Mouse (Mus musculus): ENCODE data around the gene St6galnac4.
A peak's percentile ranks its signal among the peaks of the same experiment; 100 is the strongest.

Gene St6galnac4

DNA sequence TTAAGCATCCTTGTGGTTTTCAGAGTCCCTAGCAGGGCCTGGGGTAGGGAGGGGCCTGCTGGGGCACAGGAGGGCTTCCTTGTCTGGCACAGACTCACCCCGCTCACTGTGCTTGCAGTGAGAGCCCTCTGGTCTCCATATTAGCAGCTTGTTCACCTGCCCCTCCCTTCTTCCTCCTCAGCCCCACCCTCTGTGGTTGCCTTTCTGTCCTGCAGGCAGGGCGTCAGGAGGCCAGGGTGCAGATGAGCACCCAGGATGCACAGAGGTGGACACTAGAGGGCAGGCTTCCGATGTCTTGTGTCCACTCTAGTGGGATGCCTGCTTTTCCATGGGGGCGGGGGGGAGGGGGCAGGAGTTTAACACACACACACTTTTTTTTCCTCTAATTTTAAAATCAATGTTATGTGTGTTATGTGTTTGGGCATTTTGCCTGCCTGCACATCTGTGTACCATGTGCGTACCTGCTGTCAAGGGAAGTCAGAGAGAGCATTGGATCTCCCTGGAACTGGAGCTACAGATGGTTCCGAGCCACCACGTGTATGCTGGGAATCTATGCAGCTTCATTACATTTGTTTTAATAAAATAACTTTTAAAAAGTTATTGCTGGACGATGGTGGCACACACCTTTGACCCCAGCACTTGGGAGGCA, 14.6 kb downstream of the St6galnac4 start:
- DNase-seq (ENCODE audit: low read depth), result no peak

DNA sequence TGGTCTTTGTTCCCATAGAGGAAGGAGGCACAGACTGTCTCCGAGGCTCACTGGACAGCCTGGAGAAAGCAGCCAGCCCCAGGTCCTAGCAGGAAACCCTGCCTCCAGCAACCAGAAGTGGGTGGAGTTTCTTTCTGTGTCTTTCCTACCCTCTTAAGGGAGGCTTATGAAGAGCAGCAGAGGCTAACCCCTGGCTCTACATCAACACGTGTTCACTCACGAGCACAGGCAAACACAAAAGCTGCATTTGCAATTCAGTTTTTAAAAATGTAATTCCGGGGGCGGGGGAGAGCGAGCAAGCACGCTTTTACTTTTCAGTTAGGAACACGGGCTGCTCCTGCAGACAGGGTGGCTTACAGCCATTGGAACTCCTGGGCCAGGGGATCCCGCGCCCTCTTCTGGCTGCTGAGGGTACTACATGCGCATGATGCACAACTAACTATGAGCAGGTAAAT, 15.7 kb downstream of the St6galnac4 start:
- DNase-seq (ENCODE audit: low read depth), result peak; percentile 65

DNA sequence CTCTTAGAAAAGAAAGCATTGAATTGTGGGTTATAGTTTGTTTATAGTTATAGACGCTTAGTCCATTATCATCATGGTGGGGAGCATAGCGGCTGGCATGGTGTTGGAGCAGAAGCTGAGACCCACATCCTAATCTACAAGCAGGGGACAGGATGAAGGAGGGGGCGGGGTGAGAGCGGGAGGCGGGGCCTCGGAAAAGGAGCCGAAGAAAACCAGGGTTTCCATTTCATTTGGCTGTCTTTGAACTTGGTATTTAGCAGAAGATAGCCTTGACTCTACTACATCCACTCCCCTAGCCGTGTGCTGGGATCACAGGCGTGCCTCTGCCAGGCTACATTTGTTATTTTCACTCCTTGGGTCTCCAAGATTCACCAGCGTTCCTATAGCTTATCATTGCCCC, 17.7 kb downstream of the St6galnac4 start:
- DNase-seq (ENCODE audit: low read depth), result no peak

DNA sequence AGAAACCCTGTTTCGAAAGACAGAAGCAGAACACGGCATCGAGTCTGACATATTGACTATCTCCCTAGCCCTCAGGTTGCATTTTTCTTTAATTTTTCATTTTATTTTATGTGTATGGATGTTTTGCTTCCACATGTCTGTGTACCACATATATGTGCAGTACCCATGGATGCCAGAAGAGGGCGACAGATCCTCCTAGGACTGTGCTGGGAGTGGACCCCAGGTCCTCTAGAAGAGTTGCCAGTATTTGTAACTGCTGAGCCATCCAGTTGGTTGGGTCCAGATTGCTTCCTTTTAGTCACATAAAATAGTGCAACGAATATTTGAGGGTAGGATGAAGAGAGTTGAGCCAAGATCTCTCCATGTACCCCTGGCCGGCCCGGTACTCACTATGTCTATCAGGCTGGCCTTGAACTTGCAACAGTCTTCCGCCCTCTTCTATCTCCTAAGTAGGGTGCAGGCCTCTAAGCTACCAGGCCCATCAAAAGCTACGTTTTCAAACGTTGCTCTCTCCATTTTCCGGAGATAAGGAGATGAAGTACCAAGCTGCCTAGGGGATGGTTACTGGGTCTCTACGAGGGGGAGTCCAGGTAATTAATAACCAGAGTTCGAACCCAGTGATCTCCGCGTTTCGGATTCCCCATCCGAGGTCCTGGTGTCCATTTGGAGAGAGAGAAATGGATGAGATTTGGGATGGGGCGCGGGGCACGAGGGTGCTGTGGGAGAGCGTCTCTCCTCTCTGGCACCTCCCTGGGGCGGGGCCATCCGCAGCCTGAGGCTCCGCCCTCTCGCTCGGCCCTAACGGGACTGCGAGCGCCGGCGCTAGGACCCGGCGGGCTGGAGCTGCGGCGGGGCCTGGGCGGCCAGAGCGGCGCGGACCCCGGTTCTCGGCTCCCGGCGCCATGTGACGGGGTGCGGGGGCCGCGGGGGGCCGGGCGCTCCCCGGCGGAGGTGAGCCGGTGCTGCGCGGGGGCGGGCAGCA, 19.6 kb downstream of the St6galnac4 start:
- DNase-seq (ENCODE audit: low read depth), result no peak

DNA sequence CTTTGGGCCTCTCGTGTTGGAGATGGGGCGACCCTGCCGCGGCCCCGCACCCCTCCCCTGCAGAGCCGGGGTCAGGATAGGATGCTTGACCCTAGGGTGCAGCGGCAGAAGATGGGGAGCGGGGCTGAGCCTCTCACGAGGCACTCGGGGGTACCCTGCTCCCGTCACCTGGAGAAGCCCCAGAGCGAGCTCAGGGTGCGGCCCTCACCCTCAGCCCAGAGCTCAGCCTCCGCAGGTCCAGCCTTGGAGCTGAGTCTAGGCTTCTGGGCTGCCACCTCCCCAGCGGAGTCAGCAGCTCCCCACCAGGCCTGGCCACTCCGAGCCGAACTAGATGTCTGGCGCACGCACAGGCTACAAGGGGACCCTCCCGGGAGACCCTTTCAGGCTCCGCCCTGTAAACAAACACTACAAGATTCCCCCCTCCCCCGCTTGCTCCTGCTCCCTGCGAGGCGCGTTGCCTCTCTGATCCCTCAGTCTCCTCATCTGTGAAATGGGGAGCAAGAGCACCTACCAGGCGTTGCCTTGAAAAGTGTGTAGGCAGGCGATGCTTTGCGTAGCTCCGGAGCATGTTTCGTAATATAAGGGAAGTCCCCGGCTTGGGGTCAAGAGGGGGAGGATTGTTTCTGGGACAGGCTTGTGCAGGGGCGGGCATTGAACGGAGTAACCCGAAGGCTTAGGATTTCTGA, 20.5 kb downstream of the St6galnac4 start:
- DNase-seq (ENCODE audit: low read depth), result no peak

DNA sequence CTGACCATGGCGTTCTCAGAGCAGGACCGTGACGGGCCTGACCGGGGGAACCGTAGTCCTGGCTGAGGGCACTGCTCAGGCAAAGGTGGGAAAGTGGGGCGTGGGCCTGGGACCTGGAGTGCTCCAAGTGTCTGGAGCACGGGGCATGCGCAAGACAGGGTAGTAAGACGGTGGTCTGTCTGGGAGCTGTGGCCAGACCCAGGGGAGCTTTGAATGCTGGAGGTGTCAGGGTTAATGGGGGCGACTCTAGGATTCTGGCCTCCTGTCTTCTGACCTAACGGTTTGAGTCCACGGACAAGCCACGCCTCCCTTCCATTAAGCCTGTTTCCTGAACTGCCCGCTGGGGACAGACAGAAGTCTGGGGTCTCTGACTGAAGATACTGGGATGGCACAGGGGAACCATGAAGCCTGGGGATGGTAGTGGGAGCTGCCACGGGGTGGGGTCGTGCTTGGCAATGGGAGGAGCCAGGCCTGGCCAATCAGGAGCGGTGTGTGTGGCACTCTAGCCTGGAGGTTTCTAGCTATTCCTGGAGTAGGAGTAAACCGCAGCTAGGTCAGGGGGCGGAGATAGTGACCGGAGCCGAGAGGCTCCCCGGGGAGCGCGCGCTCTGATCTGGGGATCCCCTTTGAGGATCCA, 21.4 kb downstream of the St6galnac4 start:
- DNase-seq (ENCODE audit: low read depth), result no peak

DNA sequence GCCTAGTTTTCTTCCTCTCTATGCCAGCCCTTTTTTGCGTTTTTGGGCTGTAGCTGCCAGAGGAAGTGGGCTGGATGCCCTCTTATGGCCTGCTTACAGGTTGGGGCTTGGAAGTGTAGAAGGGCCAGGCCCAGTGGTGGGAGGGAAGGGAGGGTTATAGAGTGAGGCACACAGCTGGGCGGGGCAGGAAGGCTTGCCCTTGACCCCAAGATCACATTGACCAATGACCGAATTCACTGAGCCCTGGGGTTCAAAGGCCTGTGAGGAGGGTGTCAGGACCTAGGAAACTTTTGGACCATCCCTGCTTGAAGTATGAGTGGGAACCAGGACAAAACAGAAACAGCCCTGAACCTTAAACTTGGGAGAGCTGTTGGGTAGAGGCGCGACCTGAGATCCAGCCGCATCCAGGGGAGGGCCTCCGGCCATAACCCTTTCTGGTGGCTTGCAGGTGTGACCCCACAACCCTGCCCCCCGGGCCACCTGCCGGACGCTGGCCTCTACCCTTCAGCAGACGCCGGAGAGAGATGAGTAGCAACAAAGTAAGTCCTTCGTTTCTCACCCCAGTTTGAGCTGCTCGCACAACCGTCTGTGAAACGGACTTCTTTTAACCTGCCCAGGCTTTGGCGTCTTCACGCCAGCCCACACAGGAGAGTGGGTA, 22.0 kb downstream of the St6galnac4 start:
- no peak for DNase-seq (ENCODE audit: low read depth)

DNA sequence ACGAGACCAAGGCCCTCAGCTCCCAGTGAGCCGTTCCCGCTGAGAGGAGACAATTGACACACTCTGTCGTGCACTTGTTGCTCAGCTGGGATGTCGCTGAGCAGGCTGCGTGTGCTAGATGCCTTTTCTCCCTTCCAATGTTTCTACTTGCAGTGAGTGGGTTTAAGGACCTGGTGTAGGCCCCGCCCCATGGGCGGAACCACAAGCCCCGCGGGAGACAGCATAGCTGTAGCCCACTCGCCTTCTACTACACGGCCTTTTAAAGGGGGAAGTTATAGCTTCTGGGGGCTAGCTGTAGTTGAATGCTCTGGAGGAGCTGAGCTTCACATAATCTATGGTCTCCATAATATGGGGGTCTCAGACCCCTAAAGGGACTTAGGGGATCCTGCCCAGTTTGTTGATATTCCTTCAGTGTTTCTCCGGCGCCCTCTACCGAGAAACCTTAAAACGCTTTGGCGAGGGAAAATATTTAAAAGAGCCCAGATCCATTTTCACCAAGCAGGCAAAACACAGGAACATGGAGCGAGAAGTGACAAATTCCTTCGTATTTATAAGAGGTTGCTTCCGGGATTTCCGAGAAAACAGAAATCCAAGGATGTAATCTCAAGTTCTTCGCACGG, 23.8 kb downstream of the St6galnac4 start:
- no peak for DNase-seq (ENCODE audit: low read depth)

DNA sequence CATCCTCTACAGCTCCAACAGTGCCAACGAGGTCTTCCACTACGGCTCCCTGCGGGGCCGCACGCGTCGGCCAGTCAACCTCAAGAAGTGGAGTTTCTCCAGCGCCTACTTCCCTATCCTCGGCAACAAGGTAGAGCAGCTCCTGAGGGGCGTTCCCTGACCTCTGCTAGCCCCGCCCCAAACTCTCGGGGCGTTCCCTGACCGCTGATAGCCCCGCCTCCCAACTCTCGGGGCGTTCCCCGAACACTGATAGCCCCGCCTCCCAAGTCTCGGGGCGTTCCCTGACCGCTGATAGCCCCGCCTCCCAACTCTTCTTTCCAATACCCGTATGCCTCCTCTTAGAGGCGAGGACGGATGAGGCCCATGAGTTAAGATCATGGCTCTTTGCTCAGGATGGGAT, 25.4 kb downstream of the St6galnac4 start:
- no peak for DNase-seq (ENCODE audit: low read depth)

DNA sequence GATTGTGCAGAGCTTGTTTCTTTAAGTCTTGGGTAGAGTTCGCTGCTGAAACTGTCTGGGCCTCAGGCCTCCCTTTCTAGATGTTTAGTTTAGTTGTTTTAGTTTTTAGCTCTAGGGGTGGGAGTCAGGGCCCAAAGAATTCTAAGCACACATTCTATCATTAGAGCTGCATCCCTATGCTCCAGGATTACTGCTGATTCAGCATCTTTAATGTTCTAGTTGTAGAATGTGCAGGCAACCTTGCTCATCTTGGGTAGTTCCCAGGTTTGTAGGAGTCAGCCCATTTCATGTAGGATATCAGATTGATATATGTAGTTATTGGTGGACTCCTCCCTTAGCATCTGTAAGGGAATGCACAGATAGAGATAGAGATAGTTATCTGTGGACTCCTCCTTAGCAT, 30.2 kb downstream of the St6galnac4 start:
- no peak for DNase-seq (ENCODE audit: low read depth)

DNA sequence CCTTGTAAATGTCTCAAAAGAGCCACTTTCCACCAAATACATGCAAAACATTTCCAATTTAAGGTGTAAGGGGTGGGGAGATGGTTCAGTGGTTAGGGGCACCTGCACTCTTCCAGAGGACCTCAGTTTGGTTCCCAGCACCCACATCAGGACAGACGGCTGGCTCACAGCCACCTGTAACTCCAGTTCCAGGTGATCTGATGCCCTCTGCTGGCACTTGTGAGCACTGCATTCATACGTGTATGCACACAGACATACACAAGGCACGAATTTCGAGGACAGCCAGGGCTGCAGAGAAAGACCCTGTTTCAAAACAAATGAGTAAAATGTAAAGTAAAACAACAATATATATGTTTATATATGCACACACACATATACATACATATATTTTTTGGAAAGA, 30.7 kb downstream of the St6galnac4 start:
- no peak for DNase-seq (ENCODE audit: low read depth)

DNA sequence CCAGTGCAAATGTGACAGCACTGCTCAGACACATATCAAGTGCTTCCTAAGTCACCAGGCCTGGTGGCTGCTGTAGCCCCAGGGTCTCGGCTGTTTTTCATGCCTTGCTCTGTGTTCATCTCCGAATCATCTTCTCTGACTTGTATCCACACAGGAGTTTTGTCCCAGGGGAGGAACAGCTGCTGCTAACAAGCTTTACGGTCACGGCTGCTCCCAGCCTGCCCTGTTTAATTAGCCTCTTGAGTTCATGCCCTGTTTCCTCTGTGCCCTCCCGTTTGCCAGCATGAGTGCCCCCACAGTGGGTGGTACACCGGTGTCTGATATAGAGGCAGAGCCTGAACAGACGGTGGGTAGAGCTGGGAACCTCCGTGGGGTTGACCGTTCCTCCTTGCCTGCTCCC, 31.2 kb downstream of the St6galnac4 start:
- no peak for DNase-seq (ENCODE audit: low read depth)

DNA sequence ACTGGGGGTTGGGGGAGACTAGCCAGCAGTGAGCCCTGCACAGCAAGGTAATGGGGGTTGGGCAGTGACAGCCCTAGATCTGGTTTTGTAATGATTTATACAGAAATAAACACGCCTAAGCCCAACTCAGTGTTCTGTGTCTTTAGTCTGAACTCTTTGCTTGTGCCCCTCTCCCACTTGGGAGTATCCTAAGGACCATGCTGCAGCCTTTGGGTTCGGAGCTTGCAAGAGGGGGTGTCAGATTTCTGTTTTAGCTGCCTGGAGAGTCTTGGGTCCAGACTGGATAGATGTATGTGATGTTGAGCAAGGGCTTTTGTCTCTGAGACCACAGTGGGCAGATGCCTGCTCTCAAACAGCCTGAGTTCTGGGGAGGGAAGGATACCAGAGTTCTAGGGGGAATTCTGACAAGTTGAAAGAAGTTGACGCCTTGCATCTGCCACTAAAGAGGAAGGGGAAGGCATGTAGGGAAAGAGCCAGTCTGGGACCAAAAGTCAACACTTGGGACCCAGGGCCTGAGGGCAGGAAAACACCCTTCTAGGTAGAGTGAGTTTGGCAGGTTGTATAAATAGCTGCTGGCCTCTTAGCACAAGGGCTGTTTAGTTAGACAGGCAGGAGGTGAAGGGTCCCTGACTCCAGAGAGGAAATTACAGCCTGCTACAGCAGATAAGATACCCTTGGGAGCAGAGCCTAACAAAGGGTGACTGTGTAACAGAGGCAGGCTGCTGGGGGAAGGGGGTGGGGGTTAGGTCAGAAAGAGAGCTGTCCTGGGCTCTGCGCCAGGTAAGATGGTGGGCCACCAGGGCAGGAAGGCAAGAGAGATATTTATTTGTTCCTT, 34.0 kb downstream of the St6galnac4 start:
- DNase-seq (ENCODE audit: low read depth), result no peak

DNA sequence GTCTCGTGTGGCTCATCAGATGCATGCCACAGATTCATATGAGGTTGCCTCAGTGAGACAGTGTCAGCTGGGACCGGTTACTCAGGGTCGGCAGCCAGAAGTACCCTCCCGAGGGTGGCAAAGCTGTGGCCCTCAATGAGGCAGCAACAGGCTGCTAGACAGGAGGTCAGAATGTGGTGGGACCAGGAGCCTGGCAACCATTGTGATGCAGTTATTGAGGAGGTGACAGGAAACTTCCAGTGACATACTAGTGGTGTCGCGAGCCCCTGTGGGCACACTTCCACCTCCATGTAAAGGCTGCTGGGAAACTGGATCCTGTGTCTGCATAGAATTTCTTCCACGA, 34.6 kb downstream of the St6galnac4 start, which contains the start of gene Ak1:
Gene Ak1, plus strand, starts transcription at position 242 of the 343 bp plus-strand sequence.
- DNase-seq (ENCODE audit: low read depth), result no peak

DNA sequence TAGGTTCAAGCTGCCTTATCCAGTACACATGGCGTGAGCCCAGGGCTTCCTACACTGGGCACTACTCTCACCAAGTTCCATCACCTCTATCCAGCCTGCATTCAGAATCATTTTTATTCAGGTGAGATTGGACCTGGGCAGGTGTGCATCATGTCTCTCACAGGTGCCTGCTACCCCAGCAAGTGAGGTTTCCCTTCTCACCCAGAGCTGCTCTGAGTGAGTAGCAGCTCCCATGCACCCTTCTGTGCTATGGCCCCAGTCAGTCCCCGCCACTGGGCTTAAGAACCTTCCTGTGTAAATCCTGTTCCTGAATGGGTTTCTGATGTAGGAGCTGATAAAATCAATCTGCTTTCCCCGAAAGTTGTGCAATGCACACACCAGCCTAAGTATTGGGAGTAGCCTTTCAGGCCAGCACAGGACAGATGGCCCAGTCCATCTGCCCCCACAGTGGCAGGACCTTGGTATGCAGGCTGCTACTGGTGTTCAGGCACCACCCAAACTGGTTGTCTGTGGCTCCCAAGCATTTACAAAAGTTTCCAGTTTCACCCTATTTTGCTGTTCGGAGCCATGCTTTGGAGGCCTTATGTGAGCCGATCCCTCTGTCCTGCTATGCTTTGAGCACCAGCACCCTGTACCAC, 37.3 kb downstream of the St6galnac4 start:
- no peak for DNase-seq (ENCODE audit: low read depth)

DNA sequence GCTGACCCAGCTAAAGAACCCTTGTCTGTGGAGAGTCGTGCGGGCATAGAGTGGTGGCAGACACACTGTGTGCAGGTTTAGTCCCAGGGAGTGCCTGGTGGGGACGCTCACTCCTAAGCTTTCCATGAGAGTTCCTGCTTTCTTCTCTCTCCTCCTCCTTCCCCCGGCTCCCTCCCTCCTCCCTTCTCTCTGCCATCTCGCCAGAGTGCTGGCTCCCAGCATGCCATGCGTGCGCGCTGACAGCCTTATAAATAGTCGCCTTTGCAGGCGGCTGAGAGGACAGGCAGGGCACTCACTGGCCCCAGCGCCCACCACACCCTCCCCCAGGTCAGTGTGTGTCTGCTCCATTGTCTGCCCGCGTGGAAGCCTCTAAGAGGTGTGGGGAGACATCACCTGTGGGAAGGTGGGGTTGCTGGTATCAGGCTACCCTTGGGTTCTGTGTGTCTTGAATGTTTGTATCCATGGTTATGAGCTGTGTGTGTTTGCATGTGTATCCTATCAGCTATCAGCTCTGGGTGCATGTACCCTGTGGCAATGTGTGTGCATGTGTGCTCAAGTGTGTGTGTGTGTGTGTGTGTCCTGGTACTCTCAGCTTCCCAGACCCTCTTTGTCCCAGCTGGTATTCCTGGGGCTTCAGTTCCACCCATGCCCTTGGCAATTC, 38.4 kb downstream of the St6galnac4 start:
- DNase-seq (ENCODE audit: low read depth), result no peak

DNA sequence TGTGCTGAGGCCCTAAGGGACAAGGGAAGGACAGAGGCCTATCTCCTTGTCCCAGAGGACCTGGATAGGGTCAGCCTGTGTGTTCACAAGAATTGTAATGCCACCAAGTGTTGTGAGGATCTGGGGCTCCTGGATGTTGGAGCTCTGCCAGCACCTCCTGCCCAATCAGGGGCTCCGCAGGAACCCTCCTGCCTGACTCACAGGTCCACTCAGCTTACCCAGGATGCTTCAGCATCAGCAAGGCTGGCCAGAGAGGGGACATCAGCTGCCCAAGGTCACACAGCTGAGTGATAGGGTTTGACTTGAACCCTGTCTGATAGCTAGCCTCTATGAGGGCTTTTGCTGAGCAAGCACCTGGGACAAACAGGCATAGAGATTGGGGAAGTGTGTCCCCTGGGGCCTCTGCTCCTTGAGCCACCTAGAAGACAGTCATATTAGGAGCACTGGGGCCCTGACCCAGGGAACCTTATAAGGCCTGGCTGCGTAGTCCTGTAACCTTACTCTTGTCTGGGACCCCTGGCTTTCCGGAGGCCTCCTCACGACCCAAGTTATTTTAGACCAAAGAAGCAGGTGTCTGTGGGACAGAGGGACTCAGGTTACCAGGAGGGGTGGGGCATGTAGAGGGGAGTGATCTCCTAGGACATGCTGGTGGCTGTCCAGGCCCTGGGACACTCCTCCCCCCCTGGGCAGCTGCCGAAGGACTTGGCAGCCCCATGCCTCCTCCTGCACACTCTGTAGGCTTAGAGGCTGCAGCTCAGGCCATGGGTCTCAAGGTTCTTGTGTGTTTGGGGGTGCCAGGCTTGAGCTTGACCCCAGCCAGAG, 39.2 kb downstream of the St6galnac4 start:
- DNase-seq (ENCODE audit: low read depth), result no peak

Data from fibroblast of lung, adult 2 months (primary cell).